Mouse (Mus musculus): ENCODE measurements around the gene Mt4.
"Not testable (repeated sequence)": the region's sequence is repeated elsewhere in the genome, so short reads cannot be mapped to it uniquely, and the experiment has no call there.

Gene Mt4

GRCm38 (mm10) chr8:94136933-94137332 is at the start of gene Mt4:
TSS of gene Mt4 (plus strand) at chr8:94137197.
- no peak for DNase-seq

- no peak for DNase-seq
These were observed 49.0 kb upstream of the Mt4 start for GRCm38 (mm10) chr8:94087964-94088363.

GRCm38 (mm10) chr8:94089715-94090114 is 47.3 kb upstream of the Mt4 start:
- DNase-seq = no peak

GRCm38 (mm10) chr8:94092848-94093247 is 44.1 kb upstream of the Mt4 start:
- no peak for DNase-seq

GRCm38 (mm10) chr8:94094281-94094680 is 42.7 kb upstream of the Mt4 start:
- DNase-seq = no peak

GRCm38 (mm10) chr8:94098081-94098974 is 38.7 kb upstream of the Mt4 start, which contains the start of gene Bbs2:
TSS of gene Bbs2 (minus strand) at chr8:94098928.
- DNase-seq = peak; percentile 98

- DNase-seq = no peak
These were observed 38.0 kb upstream of the Mt4 start for GRCm38 (mm10) chr8:94098996-94099395.

- no peak for DNase-seq
These were observed 32.9 kb upstream of the Mt4 start for GRCm38 (mm10) chr8:94104146-94104545.

- DNase-seq = no peak
These were observed 29.1 kb upstream of the Mt4 start for GRCm38 (mm10) chr8:94107871-94108270.

- DNase-seq = no peak
These were observed 27.6 kb upstream of the Mt4 start for GRCm38 (mm10) chr8:94109396-94109795.

- no peak for DNase-seq
These were observed 27.2 kb upstream of the Mt4 start for GRCm38 (mm10) chr8:94109835-94110234.

GRCm38 (mm10) chr8:94110526-94111177 is 26.3 kb upstream of the Mt4 start:
- DNase-seq = no peak

GRCm38 (mm10) chr8:94113435-94113834 is 23.6 kb upstream of the Mt4 start:
- no peak for DNase-seq

GRCm38 (mm10) chr8:94113972-94114371 is 23.0 kb upstream of the Mt4 start:
- DNase-seq = no peak

- DNase-seq = no peak
These were observed 18.1 kb upstream of the Mt4 start for GRCm38 (mm10) chr8:94118776-94119430.

GRCm38 (mm10) chr8:94121625-94122024 is 15.4 kb upstream of the Mt4 start:
- no peak for DNase-seq

- no peak for DNase-seq
These were observed 14.1 kb upstream of the Mt4 start for GRCm38 (mm10) chr8:94122711-94123468.

- DNase-seq = no peak
These were observed 9.3 kb upstream of the Mt4 start for GRCm38 (mm10) chr8:94127711-94128110.

GRCm38 (mm10) chr8:94129133-94129789 is 7.7 kb upstream of the Mt4 start:
- no peak for DNase-seq

GRCm38 (mm10) chr8:94130126-94130525 is 6.9 kb upstream of the Mt4 start:
- DNase-seq = no peak

GRCm38 (mm10) chr8:94132096-94132495 is 4.9 kb upstream of the Mt4 start:
- no peak for DNase-seq

GRCm38 (mm10) chr8:94134601-94135000 is 2.4 kb upstream of the Mt4 start:
- not testable (repeated sequence) for DNase-seq
